Mouse (Mus musculus) megakaryocyte, embryonic 14.5 days (primary cell): ENCODE results near the gene Fbn1.

Experiments used
- FLI1 ChIP-seq: IDR thresholded peaks from 2 replicates; pipeline ENCODE4 v1.6.1; 2012; ENCODE audit warnings: low read length, inconsistent platforms, mixed read lengths
- GATA1 ChIP-seq: IDR thresholded peaks from 3 replicates; pipeline ENCODE4 v1.6.1; 2012; ENCODE audit warnings: mixed read lengths, low read length, inconsistent platforms, borderline replicate concordance

DNA sequence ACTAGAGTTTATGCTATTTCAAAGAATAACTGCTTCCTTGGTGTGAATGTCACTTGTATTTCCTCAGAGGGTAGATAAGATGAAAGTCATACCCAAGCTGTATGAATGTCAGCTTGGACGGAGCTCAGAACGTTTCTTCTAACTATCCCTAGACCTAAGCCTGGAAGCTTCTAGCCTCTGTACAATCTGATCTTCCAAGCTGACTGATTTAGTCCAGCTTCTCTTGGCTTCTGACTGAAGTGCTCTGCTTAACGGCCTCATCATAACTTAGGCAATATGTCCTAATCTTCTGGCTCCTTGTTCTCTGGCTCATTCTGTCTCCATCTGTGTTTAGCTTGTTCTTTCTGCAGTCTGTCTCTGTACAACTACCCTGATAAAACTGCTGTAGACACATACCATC is 253.2 kb downstream of the Fbn1 start:
- TF ChIP-seq GATA1 (no peak), FLI1 (no peak)
